Mouse (Mus musculus) macrophage (primary cell): ENCODE results near the gene Drp2. TPM values are rescaled to one million over a fixed set of nuclear protein-coding genes. Genes with fewer than 3 reads are reported as not detected.

Source experiments
- H3K27ac ChIP-seq: fragments of 350-480 bp; formaldehyde crosslinking; 2 replicates; pipeline ENCODE4 v1.9.0; 2021
- H3K36me3 ChIP-seq: fragments of 350-480 bp; formaldehyde crosslinking; 2 replicates; pipeline ENCODE4 v1.9.0; 2021; ENCODE audit errors: inconsistent target
- H3K4me3 ChIP-seq: fragments of 350-480 bp; formaldehyde crosslinking; 2 replicates; pipeline ENCODE4 v1.9.0; 2021; ENCODE audit errors: inconsistent target
- H3K79me2 ChIP-seq: fragments of 350-480 bp; formaldehyde crosslinking; 2 replicates; pipeline ENCODE4 v1.9.0; 2021; ENCODE audit errors: inconsistent target
- WGBS: methylation state at CpG from one replicate; pipeline ENCODE4 v1.1.7; 2026; ENCODE audit warnings: inconsistent platforms; ENCODE audit not compliant: missing documents; 5-methylcytosine and 5-hydroxymethylcytosine counted together
- polyA plus RNA-seq: library from polyadenylated mRNA; stranded (reverse); fragments of 250-400 nt; gene quantifications from 3 replicates; pipeline ENCODE4 v1.2.4, GENCODE M21; 2018; ENCODE audit warnings: inconsistent platforms

Drp2 gene
- polyA plus RNA-seq, 1 experiment from 2014 or later, result 0.04 TPM

GRCm38 (mm10) chrX:134426819-134427218 is 22.5 kb downstream of the Drp2 start:
- 78% methylated on average over 4 of the region's 6 CpGs for WGBS
- no peaks in the 10 kb centered on the region for H3K79me2 ChIP-seq

GRCm38 (mm10) chrX:134427307-134427706 is 23.0 kb downstream of the Drp2 start:
- Histone ChIP-seq H3K27ac (no peak overlapping the region), H3K4me3 (no peak overlapping the region), H3K36me3 (no peaks in the 10 kb centered on the region), H3K79me2 (no peaks in the 10 kb centered on the region)
- WGBS, result 70% methylated on average over 3 of the region's 3 CpGs

More at GRCm38 (mm10) chrX:134426819-134427218, 22.5 kb downstream of the Drp2 start:
- no peak overlapping the region for H3K4me3 ChIP-seq
- no peak overlapping the region for H3K27ac ChIP-seq
- no peaks in the 10 kb centered on the region for H3K36me3 ChIP-seq

- Histone ChIP-seq H3K36me3 (no peaks in the 10 kb centered on the region), H3K79me2 (no peaks in the 10 kb centered on the region), H3K4me3 (no peak overlapping the region), H3K27ac (no peak overlapping the region)
- 85% methylated on average over 31 of the region's 67 CpGs for WGBS
Measured at GRCm38 (mm10) chrX:134474988-134475710, 70.8 kb downstream of the Drp2 start.

- no peaks in the 10 kb centered on the region for H3K36me3 ChIP-seq
- no peak within 1 kb of the TSS for H3K27ac ChIP-seq
- no peak within 1 kb of the TSS for H3K4me3 ChIP-seq
- no peaks in the 10 kb centered on the region for H3K79me2 ChIP-seq
- WGBS, result 86% methylated on average over 18 of the region's 25 CpGs
Measured at GRCm38 (mm10) chrX:134476290-134476689, 71.9 kb downstream of the Drp2 start, which contains the start of gene Taf7l. TSS of gene Taf7l (minus strand) at chrX:134476490.

GRCm38 (mm10) chrX:134481720-134482119 is 77.4 kb downstream of the Drp2 start:
- H3K36me3 ChIP-seq, result no peaks in the 10 kb centered on the region
- H3K79me2 ChIP-seq, result no peaks in the 10 kb centered on the region
- WGBS, result 63% methylated on average over 3 of the region's 3 CpGs
- no peak overlapping the region for H3K27ac ChIP-seq
- H3K4me3 ChIP-seq, result no peak overlapping the region

- WGBS, result 84% methylated on average over 7 of the region's 8 CpGs
- H3K79me2 ChIP-seq, result no peaks in the 10 kb centered on the region
- H3K27ac ChIP-seq, result no peak overlapping the region
- no peak overlapping the region for H3K4me3 ChIP-seq
- H3K36me3 ChIP-seq, result no peaks in the 10 kb centered on the region
Measured at GRCm38 (mm10) chrX:134500651-134501050, 96.3 kb downstream of the Drp2 start.

Other genes starting within 250 kb of the Drp2 start
- gene Xkrx, start 242.5 kb upstream of the Drp2 start, polyA plus RNA-seq, result 0.12 to 0.67 TPM (median 0.30 TPM) in 3 replicates
- gene Arl13a, start 217.1 kb upstream of the Drp2 start, polyA plus RNA-seq, result not detected in 3 replicates
- not detected in 3 replicates for gene Nox1, start 182.6 kb upstream of the Drp2 start, polyA plus RNA-seq
- gene Trmt2b, start 127.6 kb upstream of the Drp2 start, polyA plus RNA-seq, result 13.8 to 16.4 TPM (median 14.4 TPM) in 3 replicates
- gene Tmem35a, start 109.3 kb upstream of the Drp2 start, polyA plus RNA-seq, result not detected in 3 replicates
- 0.97 to 5.5 TPM (median 4.3 TPM) in 3 replicates for gene Cenpi, start 96.5 kb upstream of the Drp2 start, polyA plus RNA-seq
- gene Taf7l, start 71.9 kb downstream of the Drp2 start, polyA plus RNA-seq, result not detected in 3 replicates
- 8.9 to 25.3 TPM (median 13.0 TPM) in 3 replicates for gene Timm8a1, start 137.3 kb downstream of the Drp2 start, polyA plus RNA-seq
- 63.3 to 94.7 TPM (median 69.5 TPM) in 3 replicates for gene Btk, start 179.0 kb downstream of the Drp2 start, polyA plus RNA-seq
- 215 to 617 TPM (median 581 TPM) in 3 replicates for gene Rpl36a, start 181.1 kb downstream of the Drp2 start, polyA plus RNA-seq
- gene Gla, start 196.6 kb downstream of the Drp2 start, polyA plus RNA-seq, result 134 to 148 TPM (median 144 TPM) in 3 replicates
- 110 to 217 TPM (median 123 TPM) in 3 replicates for gene Hnrnph2, start 196.6 kb downstream of the Drp2 start, polyA plus RNA-seq